Mouse (Mus musculus): ENCODE data around the gene Olfr697. TPM values are rescaled to one million over a fixed set of nuclear protein-coding genes. Genes with fewer than 3 reads are reported as not detected.

The Olfr697 gene
- polyA plus RNA-seq, 1 experiment from 2014 or later = not detected

- Histone ChIP-seq H3K36me3 (no peaks in the 10 kb centered on the region), H3K4me3 (replicated peaks) (no peak overlapping the region), H3K27ac (no peak overlapping the region), H3K4me1 (no peaks in the 10 kb centered on the region), H3K9me3 (no peaks in the 10 kb centered on the region), H3K27me3 (replicated peaks) (no peaks in the 10 kb centered on the region), H3K4me2 (no peak overlapping the region), H3K9ac (no peak overlapping the region)
- 86% methylated on average over 3 of the region's 3 CpGs for WGBS
- ATAC-seq (ENCODE audit: insufficient read depth, low FRiP score, low read depth) = no peak
Measured at GRCm38 (mm10) chr7:106692976-106693375, 49.3 kb downstream of the Olfr697 start.

DNA sequence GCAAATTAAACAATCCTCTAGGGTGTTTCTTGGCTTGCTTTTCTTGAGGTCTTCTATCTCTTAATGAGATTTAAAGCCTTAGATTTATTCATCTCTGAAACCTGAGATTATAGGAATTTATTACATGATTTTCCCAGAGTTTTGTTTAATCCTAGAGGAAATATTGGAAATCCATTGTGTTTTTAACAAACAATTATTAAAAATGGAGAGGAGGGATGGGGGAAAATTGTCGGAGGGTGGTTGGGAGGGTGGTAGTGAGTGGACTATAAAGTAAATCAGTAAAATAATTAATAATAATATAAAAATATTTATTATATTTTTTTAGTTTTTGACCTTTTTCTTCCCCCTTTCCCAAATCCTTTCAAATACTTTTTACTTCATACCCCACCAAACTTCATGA lies 50.5 kb downstream of the Olfr697 start, which contains the start of gene Olfr694:
Gene Olfr694, minus strand, starts transcription at position 101 of the 400 bp plus-strand sequence.
- no peaks in the 10 kb centered on the region for H3K27me3 ChIP-seq (replicated peaks)
- H3K27ac ChIP-seq = no peak within 1 kb of the TSS
- no peak for ATAC-seq (ENCODE audit: insufficient read depth, low FRiP score, low read depth)
- WGBS = 89% methylated on average over 1 of the region's 1 CpGs
- no peak within 1 kb of the TSS for H3K4me2 ChIP-seq
- no peak within 1 kb of the TSS for H3K4me3 ChIP-seq (replicated peaks)
- no peaks in the 10 kb centered on the region for H3K36me3 ChIP-seq
- H3K9ac ChIP-seq = no peak within 1 kb of the TSS
- H3K9me3 ChIP-seq = no peaks in the 10 kb centered on the region
- no peaks in the 10 kb centered on the region for H3K4me1 ChIP-seq

Other genes with a start within 250 kb of the Olfr697 start
- gene Olfr693, start 61.9 kb downstream of the Olfr697 start, polyA plus RNA-seq (2015; fragmentation: Nextera tagmentation; extraction: Ambion mirVana) = not detected in 2 replicates
- gene Olfr694, start 50.6 kb downstream of the Olfr697 start, polyA plus RNA-seq (2015; fragmentation: Nextera tagmentation; extraction: Ambion mirVana) = not detected in 2 replicates
- not detected in 2 replicates for gene Olfr695, start 26.0 kb downstream of the Olfr697 start, polyA plus RNA-seq (2015; fragmentation: Nextera tagmentation; extraction: Ambion mirVana)
- gene Olfr698, start 13.0 kb upstream of the Olfr697 start, polyA plus RNA-seq (2015; fragmentation: Nextera tagmentation; extraction: Ambion mirVana) = not detected in 2 replicates
- not detected in 2 replicates for gene Olfr699, start 50.8 kb upstream of the Olfr697 start, polyA plus RNA-seq (2015; fragmentation: Nextera tagmentation; extraction: Ambion mirVana)
- not detected in 2 replicates for gene Olfr700, start 66.4 kb upstream of the Olfr697 start, polyA plus RNA-seq (2015; fragmentation: Nextera tagmentation; extraction: Ambion mirVana)
- not detected in 2 replicates for gene Olfr701, start 71.7 kb upstream of the Olfr697 start, polyA plus RNA-seq (2015; fragmentation: Nextera tagmentation; extraction: Ambion mirVana)
- gene Olfr702, start 91.5 kb upstream of the Olfr697 start, polyA plus RNA-seq (2015; fragmentation: Nextera tagmentation; extraction: Ambion mirVana) = not detected in 2 replicates
- not detected in 2 replicates for gene Olfr703, start 100.9 kb upstream of the Olfr697 start, polyA plus RNA-seq (2015; fragmentation: Nextera tagmentation; extraction: Ambion mirVana)
- gene Olfr704, start 120.7 kb upstream of the Olfr697 start, polyA plus RNA-seq (2015; fragmentation: Nextera tagmentation; extraction: Ambion mirVana) = not detected in 2 replicates
- gene Olfr705, start 134.4 kb upstream of the Olfr697 start, polyA plus RNA-seq (2015; fragmentation: Nextera tagmentation; extraction: Ambion mirVana) = not detected in 2 replicates
- gene Olfr706, start 145.7 kb upstream of the Olfr697 start, polyA plus RNA-seq (2015; fragmentation: Nextera tagmentation; extraction: Ambion mirVana) = not detected in 2 replicates
- gene Olfr707, start 158.8 kb upstream of the Olfr697 start, polyA plus RNA-seq (2015; fragmentation: Nextera tagmentation; extraction: Ambion mirVana) = not detected in 2 replicates
- gene Olfr1532-ps1, start 165.6 kb upstream of the Olfr697 start, polyA plus RNA-seq (2015; fragmentation: Nextera tagmentation; extraction: Ambion mirVana) = not detected in 2 replicates
- not detected in 2 replicates for gene Olfr709-ps1, start 189.8 kb upstream of the Olfr697 start, polyA plus RNA-seq (2015; fragmentation: Nextera tagmentation; extraction: Ambion mirVana)
- not detected in 2 replicates for gene Olfr710, start 205.9 kb upstream of the Olfr697 start, polyA plus RNA-seq (2015; fragmentation: Nextera tagmentation; extraction: Ambion mirVana)
- gene Olfr6, start 221.5 kb upstream of the Olfr697 start, polyA plus RNA-seq (2015; fragmentation: Nextera tagmentation; extraction: Ambion mirVana) = not detected in 2 replicates
- gene Olfr711, start 233.0 kb upstream of the Olfr697 start, polyA plus RNA-seq (2015; fragmentation: Nextera tagmentation; extraction: Ambion mirVana) = not detected in 2 replicates